Mouse (Mus musculus) MEL (cell line): ENCODE measurements around the gene Cald1. TPM values are rescaled to one million over a fixed set of nuclear protein-coding genes. Genes with fewer than 3 reads are reported as not detected.

Experiments used
- DNase-seq: peaks from one replicate; pipeline ENCODE4 v3.0.0; 2011; ENCODE audit warnings: low read depth, low spot score
- H3K27ac ChIP-seq: 2 replicates; pipeline ENCODE4 v1.5.1; 2012; ENCODE audit warnings: low read depth, mild to moderate bottlenecking, control low read depth, low read length, moderate library complexity; ENCODE audit not compliant: control insufficient read depth
- H3K27me3 ChIP-seq, 2 experiments: fragments of 150-350 bp in 1 of 2; sonication (generic) in 1 of 2; 2 replicates each; pipeline ENCODE4 v1.6.1; 2012; ENCODE audit warnings: low read length in 2 of 2, mild to moderate bottlenecking in 2 of 2, improper control_type of control experiment in 1 of 2, moderate library complexity in 1 of 2; ENCODE audit not compliant: insufficient read depth in 2 of 2, control insufficient read depth in 1 of 2
- H3K36me3 ChIP-seq, 2 experiments: 2 replicates each; pipeline ENCODE4 v1.6.1; 2012 to 2014; ENCODE audit warnings: low read length in 2 of 2, improper control_type of control experiment in 1 of 2, inconsistent platforms in 1 of 2, mild to moderate bottlenecking in 1 of 2; ENCODE audit not compliant: insufficient read depth in 2 of 2, control insufficient read depth in 1 of 2
- H3K4me1 ChIP-seq, 2 experiments: fragments of 150-350 bp in 1 of 2; sonication (generic) in 1 of 2; 2 replicates each; pipeline ENCODE4 v1.6.1; 2012; ENCODE audit warnings: low read length in 2 of 2, improper control_type of control experiment in 1 of 2, mild to moderate bottlenecking in 1 of 2; ENCODE audit not compliant: insufficient read depth in 2 of 2, control insufficient read depth in 1 of 2
- H3K4me3 ChIP-seq, 2 experiments: fragments of 150-350 bp in 1 of 2; sonication (generic) in 1 of 2; 2 replicates each; pipeline ENCODE4 v1.5.1; 2012; ENCODE audit warnings: low read depth in 2 of 2, low read length in 2 of 2, mild to moderate bottlenecking in 2 of 2, moderate library complexity in 2 of 2, control low read depth in 1 of 2, improper control_type of control experiment in 1 of 2; ENCODE audit not compliant: control insufficient read depth in 1 of 2, insufficient read depth in 1 of 2
- H3K79me2 ChIP-seq: 2 replicates; pipeline ENCODE4 v1.6.1; 2012; ENCODE audit warnings: mild to moderate bottlenecking, low read length, moderate library complexity; ENCODE audit not compliant: control insufficient read depth, poor library complexity, insufficient read depth
- H3K9ac ChIP-seq: 2 replicates; pipeline ENCODE4 v1.6.1; 2012; ENCODE audit warnings: low read depth, mild to moderate bottlenecking, control low read depth, low read length, moderate library complexity; ENCODE audit not compliant: control insufficient read depth, poor library complexity, severe bottlenecking
- H3K9me3 ChIP-seq: fragments of 150-350 bp; sonication (generic); replicated peaks from 2 replicates; pipeline ENCODE4 v1.6.1; 2012; ENCODE audit warnings: mild to moderate bottlenecking, low read length, improper control_type of control experiment, moderate library complexity; ENCODE audit not compliant: insufficient read depth
- BHLHE40 ChIP-seq: IDR thresholded peaks from 2 replicates; pipeline ENCODE4 v1.6.1; 2012; ENCODE audit warnings: low read depth, mild to moderate bottlenecking, inconsistent platforms, low read length, improper control_type of control experiment, borderline replicate concordance
- CHD1 ChIP-seq: IDR thresholded peaks from 2 replicates; pipeline ENCODE4 v1.6.1; 2012; ENCODE audit warnings: low read depth, mild to moderate bottlenecking, inconsistent platforms, low read length, improper control_type of control experiment
- E2F4 ChIP-seq: IDR thresholded peaks from 2 replicates; pipeline ENCODE4 v1.6.1; 2011; ENCODE audit warnings: low read depth, low read length, improper control_type of control experiment, borderline replicate concordance
- ETS1 ChIP-seq: IDR thresholded peaks from 2 replicates; pipeline ENCODE4 v1.6.1; 2012; ENCODE audit warnings: low read depth, mild to moderate bottlenecking, inconsistent platforms, low read length, improper control_type of control experiment, moderate library complexity
- JUND ChIP-seq: IDR thresholded peaks from 2 replicates; pipeline ENCODE4 v1.6.1; 2011; ENCODE audit warnings: low read depth, mild to moderate bottlenecking, improper control_type of control experiment, low read length
- KAT2A ChIP-seq: conservative IDR thresholded peaks from 2 replicates; pipeline ENCODE4 v1.6.1; 2012; ENCODE audit warnings: low read depth, low read length, improper control_type of control experiment, inconsistent platforms
- MAFK ChIP-seq: IDR thresholded peaks from 2 replicates; pipeline ENCODE4 v1.6.1; 2011; ENCODE audit warnings: low read depth, mild to moderate bottlenecking, low read length, improper control_type of control experiment, borderline replicate concordance
- MEF2A ChIP-seq: IDR thresholded peaks from 2 replicates; pipeline ENCODE4 v1.6.1; 2014; ENCODE audit warnings: low read depth, mild to moderate bottlenecking, inconsistent platforms, low read length, improper control_type of control experiment; ENCODE audit not compliant: poor library complexity, insufficient replicate concordance, severe bottlenecking; ENCODE audit errors: extremely low read depth
- MXI1 ChIP-seq: IDR thresholded peaks from 2 replicates; pipeline ENCODE4 v1.6.1; 2011; ENCODE audit warnings: mild to moderate bottlenecking, low read depth, low read length, improper control_type of control experiment
- MYB ChIP-seq: IDR thresholded peaks from 2 replicates; pipeline ENCODE4 v1.6.1; 2011; ENCODE audit warnings: mild to moderate bottlenecking, low read depth, low read length, improper control_type of control experiment
- MYC ChIP-seq: IDR thresholded peaks from 2 replicates; pipeline ENCODE4 v1.6.1; 2011; ENCODE audit warnings: low read depth, mild to moderate bottlenecking, low read length, improper control_type of control experiment, moderate library complexity
- NELFE ChIP-seq: IDR thresholded peaks from 2 replicates; pipeline ENCODE4 v1.6.1; 2011; ENCODE audit warnings: low read depth, low read length, improper control_type of control experiment
- NRF1 ChIP-seq: IDR thresholded peaks from 2 replicates; pipeline ENCODE4 v1.6.1; 2014; ENCODE audit warnings: low read depth, mild to moderate bottlenecking, inconsistent platforms, low read length, improper control_type of control experiment, moderate library complexity; ENCODE audit not compliant: poor library complexity, insufficient read depth, severe bottlenecking
- POLR2AphosphoS2 ChIP-seq: IDR thresholded peaks from 2 replicates; pipeline ENCODE4 v1.6.1; 2011; ENCODE audit warnings: low read length, improper control_type of control experiment
- POLR2AphosphoS5 ChIP-seq: IDR thresholded peaks from 2 replicates; pipeline ENCODE4 v1.6.1; 2012; ENCODE audit warnings: low read depth, borderline replicate concordance, mild to moderate bottlenecking, inconsistent platforms, low read length, moderate library complexity, mixed read lengths
- RCOR1 ChIP-seq: IDR thresholded peaks from 2 replicates; pipeline ENCODE4 v1.6.1; 2012; ENCODE audit warnings: low read depth, mild to moderate bottlenecking, inconsistent platforms, low read length, improper control_type of control experiment
- TAL1 ChIP-seq: IDR thresholded peaks from 2 replicates; pipeline ENCODE4 v1.6.1; 2012; ENCODE audit warnings: mild to moderate bottlenecking, inconsistent platforms, low read length, moderate library complexity, mixed read lengths
- TBP ChIP-seq: IDR thresholded peaks from 2 replicates; pipeline ENCODE4 v1.8.0; 2011; ENCODE audit warnings: low read depth, low read length, improper control_type of control experiment
- TCF12 ChIP-seq: IDR thresholded peaks from 2 replicates; pipeline ENCODE4 v1.6.1; 2014; ENCODE audit warnings: low read depth, mild to moderate bottlenecking, inconsistent platforms, low read length, improper control_type of control experiment, moderate library complexity
- ZKSCAN1 ChIP-seq: IDR thresholded peaks from 2 replicates; pipeline ENCODE4 v1.6.1; 2012; ENCODE audit warnings: low read depth, mild to moderate bottlenecking, inconsistent platforms, low read length, improper control_type of control experiment, moderate library complexity
- ZMIZ1 ChIP-seq: IDR thresholded peaks from 2 replicates; pipeline ENCODE4 v1.6.1; 2012; ENCODE audit warnings: low read depth, mild to moderate bottlenecking, inconsistent platforms, low read length, improper control_type of control experiment, moderate library complexity
- ZNF384 ChIP-seq: IDR thresholded peaks from 2 replicates; pipeline ENCODE4 v1.6.1; 2012; ENCODE audit warnings: low read depth, mild to moderate bottlenecking, inconsistent platforms, low read length, improper control_type of control experiment
- polyA plus RNA-seq, 2 experiments: library from polyadenylated mRNA; stranded (reverse) in 1 of 2; unstranded in 1 of 2; fragments of >175 nt in 1 of 2; fragments of >200 nt in 1 of 2; gene quantifications; 2 replicates each; pipeline versions ENCODE4 v1.2.1 to v1.2.4; 2012; ENCODE audit warnings: low replicate concordance in 2 of 2, low read depth in 1 of 2; ENCODE audit not compliant: insufficient read length in 2 of 2, insufficient read depth in 1 of 2, missing spikeins in 1 of 2
- total RNA-seq: library from RNA; depleted of rRNA; stranded (reverse); fragments of 300-350 nt; gene quantifications from 2 replicates; pipeline ENCODE4 v1.2.3, GENCODE M21; 2012

Cald1 gene
- total and polyA plus RNA-seq, 3 experiments, result not detected

GRCm38 (mm10) chr6:34796881-34797280, 198.6 kb downstream of the Cald1 start:
- Histone ChIP-seq H3K9ac (no peak overlapping the region), H3K9me3 (no peaks in the 10 kb centered on the region), H3K27ac (no peak overlapping the region), H3K27me3 (peaks cover 1 to 4% of the 10 kb centered on the region in 2 experiments), H3K4me3 (no peak overlapping the region), H3K36me3 (no peaks in the 10 kb centered on the region), H3K79me2 (no peaks in the 10 kb centered on the region), H3K4me1 (no peaks in the 10 kb centered on the region)
- no peak for DNase-seq
- TF ChIP-seq MXI1 (no peak), MYB (no peak), MYC (no peak), ETS1 (no peak), E2F4 (no peak), TBP (no peak), TCF12 (no peak), JUND (no peak), CHD1 (no peak), NELFE (no peak)
- TF ChIP-seq, all 39 proteins: peak for 0

GRCm38 (mm10) chr6:34797887-34798286, 199.6 kb downstream of the Cald1 start:
- TF ChIP-seq ZMIZ1 (no peak), MYC (no peak), RCOR1 (no peak), ETS1 (no peak), ZNF384 (no peak), MAFK (no peak), CHD1 (no peak), TBP (no peak), ZKSCAN1 (no peak), BHLHE40 (no peak), TAL1 (no peak), NELFE (no peak), MYB (no peak), POLR2AphosphoS5 (no peak), POLR2AphosphoS2 (no peak), NRF1 (no peak), MEF2A (no peak), KAT2A (no peak)
- no peaks in the 10 kb centered on the region for H3K9me3 ChIP-seq
- no peak overlapping the region for H3K4me3 ChIP-seq
- H3K27me3 ChIP-seq, result peaks cover 2 to 8% of the 10 kb centered on the region in 2 experiments
- H3K79me2 ChIP-seq, result no peaks in the 10 kb centered on the region
- no peaks in the 10 kb centered on the region for H3K4me1 ChIP-seq
- DNase-seq, result no peak
- no peak overlapping the region for H3K9ac ChIP-seq
- H3K36me3 ChIP-seq, result no peaks in the 10 kb centered on the region
- H3K27ac ChIP-seq, result no peak overlapping the region
